Mouse (Mus musculus) kidney, adult 9 months (tissue): ENCODE results near the gene Zbtb11.

Experiments
- DNase-seq: peaks from one replicate; pipeline ENCODE4 v3.0.0; 2022

Zbtb11 gene

GRCm38 (mm10) chr16:56055911-56056310 is 82.2 kb downstream of the Zbtb11 start:
- no peak for DNase-seq

GRCm38 (mm10) chr16:56056944-56057590 is 83.4 kb downstream of the Zbtb11 start:
- DNase-seq = no peak

- DNase-seq = no peak
Measured at GRCm38 (mm10) chr16:56058151-56058550, 84.5 kb downstream of the Zbtb11 start.
